Mouse (Mus musculus) liver, adult 2 months (tissue): ENCODE results near the gene Fam71f2. TPM values are rescaled to one million over a fixed set of nuclear protein-coding genes. Genes with fewer than 3 reads are reported as not detected.

Experiments
- DNase-seq: peaks from one replicate; pipeline ENCODE4 v3.0.0-alpha.2; 2011; ENCODE audit warnings: low read depth, low spot score; ENCODE audit errors: extremely low read depth
- H3K27ac ChIP-seq: fragments of 200-500 bp; replicated peaks from 2 replicates; pipeline ENCODE4 v1.5.1; 2012; ENCODE audit warnings: low read depth, mild to moderate bottlenecking, control low read depth, inconsistent platforms, low read length; ENCODE audit not compliant: insufficient read depth
- H3K27me3 ChIP-seq: fragments of 200-500 bp; 2 replicates; pipeline ENCODE4 v1.6.1; 2012; ENCODE audit warnings: mild to moderate bottlenecking, moderate library complexity, low read length, inconsistent platforms; ENCODE audit not compliant: control insufficient read depth, insufficient read depth
- H3K36me3 ChIP-seq: fragments of 200-500 bp; 2 replicates; pipeline ENCODE4 v1.6.1; 2012; ENCODE audit warnings: low read length, inconsistent platforms; ENCODE audit not compliant: control insufficient read depth, insufficient read depth
- H3K4me1 ChIP-seq: fragments of 200-500 bp; 2 replicates; pipeline ENCODE4 v1.6.1; 2011; ENCODE audit warnings: low read length; ENCODE audit not compliant: control insufficient read depth, insufficient read depth
- H3K4me3 ChIP-seq: fragments of 200-500 bp; 2 replicates; pipeline ENCODE4 v1.5.1; 2011; ENCODE audit warnings: low read depth, mild to moderate bottlenecking, control low read depth, low read length, moderate library complexity; ENCODE audit not compliant: insufficient read depth
- H3K79me2 ChIP-seq: fragments of 200-500 bp; 2 replicates; pipeline ENCODE4 v1.6.1; 2012; ENCODE audit warnings: inconsistent platforms, mild to moderate bottlenecking, low read length, moderate library complexity; ENCODE audit not compliant: control insufficient read depth, insufficient read depth
- H3K9ac ChIP-seq: fragments of 200-500 bp; 2 replicates; pipeline ENCODE4 v1.6.1; 2012; ENCODE audit warnings: low read depth, mild to moderate bottlenecking, control low read depth, inconsistent platforms, low read length
- CTCF ChIP-seq: fragments of 200-500 bp; IDR thresholded peaks from 2 replicates; pipeline ENCODE4 v1.5.1; 2011; ENCODE audit warnings: low read depth, low read length, control low read depth
- POLR2A ChIP-seq: fragments of 200-500 bp; IDR thresholded peaks from 2 replicates; pipeline ENCODE4 v1.6.1; 2011; ENCODE audit warnings: low read length, control low read depth; ENCODE audit not compliant: insufficient read depth; ENCODE audit errors: extremely low read depth
- WGBS: fragments of 180-500 bp; shearing (Covaris S2); methylation state at CpG from one replicate; pipeline ENCODE4 v1.1.7; 2018; 5-methylcytosine and 5-hydroxymethylcytosine counted together
- polyA plus RNA-seq: library from polyadenylated mRNA; depleted of rRNA; stranded (reverse); fragments of >200 nt; gene quantifications from 2 replicates; pipeline ENCODE4 v1.2.3, GENCODE M21; 2012
- total RNA-seq: library from RNA; depleted of rRNA; stranded (reverse); fragments of >200 nt; gene quantifications from 2 replicates; pipeline ENCODE4 v1.2.3, GENCODE M21; 2014

The Fam71f2 gene
- total and polyA plus RNA-seq, 2 experiments: not detected

DNA sequence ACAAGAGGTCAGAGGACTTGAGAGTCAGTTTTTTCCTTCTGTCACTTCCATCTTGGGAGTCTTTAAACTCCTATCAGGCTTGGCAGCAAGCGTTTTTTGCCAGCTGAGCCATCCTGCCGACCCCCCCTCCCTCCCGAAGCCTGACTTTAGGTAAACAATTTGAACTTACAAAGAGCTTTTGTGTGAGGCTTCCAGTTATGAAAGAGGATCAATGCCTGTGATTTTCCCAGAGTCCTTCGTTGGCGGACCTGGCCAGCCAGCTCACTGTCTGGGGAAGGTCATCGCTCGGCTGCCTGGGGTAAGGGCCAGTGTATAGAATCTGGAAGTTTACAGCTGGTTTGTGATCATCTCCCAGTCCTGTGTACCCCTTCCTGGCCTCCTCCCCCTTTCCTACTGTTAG is 1.3 kb downstream of the Fam71f2 start:
- no peak for DNase-seq
- H3K27ac ChIP-seq: no peak overlapping the region
- no peak for TF ChIP-seq CTCF
- no peak for TF ChIP-seq POLR2A

DNA sequence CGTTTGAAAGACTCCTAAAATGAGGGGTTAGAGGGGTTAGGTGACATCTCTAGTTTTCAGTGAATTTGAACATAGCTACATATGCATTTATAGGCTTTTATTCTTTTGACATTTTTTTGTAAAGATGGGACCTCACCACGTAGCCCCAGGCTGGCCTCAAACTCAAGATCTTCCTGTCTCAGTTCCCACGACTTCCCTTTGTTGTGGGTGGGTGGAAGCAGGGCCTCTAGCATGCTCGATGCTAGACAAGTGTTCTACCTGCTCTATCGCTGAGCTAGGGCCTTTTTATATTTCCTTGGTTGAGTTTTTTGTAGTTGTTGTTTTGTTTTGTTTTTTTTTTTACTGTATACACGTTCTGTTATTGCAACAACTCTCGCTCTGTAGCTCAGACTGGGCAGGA is 7.5 kb downstream of the Fam71f2 start:
- H3K4me1 ChIP-seq: no peaks in the 10 kb centered on the region
- no peak for DNase-seq
- no peaks in the 10 kb centered on the region for H3K36me3 ChIP-seq
- H3K9ac ChIP-seq: no peak overlapping the region
- 88% methylated on average over 7 of the region's 7 CpGs for WGBS
- H3K27me3 ChIP-seq: no peaks in the 10 kb centered on the region
- TF ChIP-seq POLR2A: no peak
- TF ChIP-seq CTCF: no peak
- no peak overlapping the region for H3K4me3 ChIP-seq
- no peak overlapping the region for H3K27ac ChIP-seq
- H3K79me2 ChIP-seq: no peaks in the 10 kb centered on the region

More for the DNA sequence above, 1.3 kb downstream of the Fam71f2 start:
- H3K4me3 ChIP-seq: no peak overlapping the region
- H3K36me3 ChIP-seq: no peaks in the 10 kb centered on the region
- H3K27me3 ChIP-seq: no peaks in the 10 kb centered on the region
- peaks cover 3% of the 10 kb centered on the region; the same call in 1 of the 2 replicates for H3K4me1 ChIP-seq
- no peaks in the 10 kb centered on the region for H3K79me2 ChIP-seq
- H3K9ac ChIP-seq: no peak overlapping the region
- 67% methylated on average over 7 of the region's 7 CpGs for WGBS

DNA sequence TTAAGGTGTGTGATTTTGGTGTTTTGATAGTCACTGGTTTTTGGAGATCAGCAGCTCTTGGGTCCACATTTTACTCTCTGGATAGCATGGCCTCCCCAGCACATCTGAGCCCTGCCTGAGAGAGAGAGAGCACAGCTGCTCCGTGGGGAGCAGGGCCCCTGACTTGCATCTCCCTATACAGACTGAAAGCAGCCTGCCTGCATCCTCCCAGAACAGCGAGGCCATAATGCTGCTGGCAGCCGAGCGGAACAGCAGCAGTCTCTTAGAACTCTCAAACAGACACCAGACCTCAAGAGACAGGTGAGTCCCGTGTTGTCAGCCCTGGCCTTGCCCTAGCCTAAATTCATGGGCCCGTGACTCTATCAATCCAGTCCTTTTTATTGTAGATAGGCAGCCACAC is 8.1 kb downstream of the Fam71f2 start:
- WGBS: 78% methylated on average over 6 of the region's 6 CpGs
- H3K79me2 ChIP-seq: no peaks in the 10 kb centered on the region
- H3K27ac ChIP-seq: no peak overlapping the region
- DNase-seq: no peak
- no peak overlapping the region for H3K4me3 ChIP-seq
- H3K9ac ChIP-seq: no peak overlapping the region
- TF ChIP-seq POLR2A: no peak
- H3K4me1 ChIP-seq: no peaks in the 10 kb centered on the region
- no peaks in the 10 kb centered on the region for H3K27me3 ChIP-seq
- H3K36me3 ChIP-seq: no peaks in the 10 kb centered on the region

- Histone ChIP-seq H3K4me3 (no peak overlapping the region), H3K27me3 (no peaks in the 10 kb centered on the region), H3K9ac (no peak overlapping the region), H3K79me2 (no peaks in the 10 kb centered on the region), H3K27ac (no peak overlapping the region), H3K36me3 (no peaks in the 10 kb centered on the region), H3K4me1 (no peaks in the 10 kb centered on the region)
- WGBS: 78% methylated on average over 5 of the region's 5 CpGs
- TF ChIP-seq POLR2A: no peak
- no peak for TF ChIP-seq CTCF
- DNase-seq: no peak
Observed at GRCm38 (mm10) chr6:29287944-29288343, 8.6 kb downstream of the Fam71f2 start.

- Histone ChIP-seq H3K4me3 (no peak overlapping the region), H3K36me3 (no peaks in the 10 kb centered on the region), H3K27ac (no peak overlapping the region), H3K9ac (no peak overlapping the region), H3K27me3 (no peaks in the 10 kb centered on the region), H3K79me2 (no peaks in the 10 kb centered on the region), H3K4me1 (no peaks in the 10 kb centered on the region)
- TF ChIP-seq CTCF: no peak
- DNase-seq: no peak
- 69% methylated on average over 6 of the region's 6 CpGs for WGBS
Observed at GRCm38 (mm10) chr6:29288651-29289050, 9.3 kb downstream of the Fam71f2 start.

- H3K9ac ChIP-seq: no peak overlapping the region
- WGBS: 60% methylated on average over 2 of the region's 2 CpGs
Observed at GRCm38 (mm10) chr6:29299112-29299511, 19.7 kb downstream of the Fam71f2 start.

More at GRCm38 (mm10) chr6:29299112-29299511, 19.7 kb downstream of the Fam71f2 start:
- H3K4me1 ChIP-seq: no peaks in the 10 kb centered on the region
- no peak overlapping the region for H3K27ac ChIP-seq
- TF ChIP-seq CTCF (no peak), POLR2A (no peak)
- no peaks in the 10 kb centered on the region for H3K36me3 ChIP-seq
- no peak for DNase-seq
- H3K27me3 ChIP-seq: no peaks in the 10 kb centered on the region
- no peaks in the 10 kb centered on the region for H3K79me2 ChIP-seq
- H3K4me3 ChIP-seq: no peak overlapping the region
